Mouse (Mus musculus) MEL (cell line): ENCODE measurements around the gene Slitrk3. TPM values are rescaled to one million over a fixed set of nuclear protein-coding genes. Genes with fewer than 3 reads are reported as not detected.

Experiments used
- DNase-seq: peaks from one replicate; pipeline ENCODE4 v3.0.0; 2011; ENCODE audit warnings: low read depth, low spot score
- H3K27ac ChIP-seq: 2 replicates; pipeline ENCODE4 v1.5.1; 2012; ENCODE audit warnings: low read depth, mild to moderate bottlenecking, control low read depth, low read length, moderate library complexity; ENCODE audit not compliant: control insufficient read depth
- H3K27me3 ChIP-seq, 2 experiments: fragments of 150-350 bp in 1 of 2; sonication (generic) in 1 of 2; 2 replicates each; pipeline ENCODE4 v1.6.1; 2012; ENCODE audit warnings: low read length in 2 of 2, mild to moderate bottlenecking in 2 of 2, improper control_type of control experiment in 1 of 2, moderate library complexity in 1 of 2; ENCODE audit not compliant: insufficient read depth in 2 of 2, control insufficient read depth in 1 of 2
- H3K36me3 ChIP-seq, 2 experiments: 2 replicates each; pipeline ENCODE4 v1.6.1; 2012 to 2014; ENCODE audit warnings: low read length in 2 of 2, improper control_type of control experiment in 1 of 2, inconsistent platforms in 1 of 2, mild to moderate bottlenecking in 1 of 2; ENCODE audit not compliant: insufficient read depth in 2 of 2, control insufficient read depth in 1 of 2
- H3K4me1 ChIP-seq, 2 experiments: fragments of 150-350 bp in 1 of 2; sonication (generic) in 1 of 2; 2 replicates each; pipeline ENCODE4 v1.6.1; 2012; ENCODE audit warnings: low read length in 2 of 2, improper control_type of control experiment in 1 of 2, mild to moderate bottlenecking in 1 of 2; ENCODE audit not compliant: insufficient read depth in 2 of 2, control insufficient read depth in 1 of 2
- H3K4me3 ChIP-seq, 2 experiments: fragments of 150-350 bp in 1 of 2; sonication (generic) in 1 of 2; 2 replicates each; pipeline ENCODE4 v1.5.1; 2012; ENCODE audit warnings: low read depth in 2 of 2, low read length in 2 of 2, mild to moderate bottlenecking in 2 of 2, moderate library complexity in 2 of 2, control low read depth in 1 of 2, improper control_type of control experiment in 1 of 2; ENCODE audit not compliant: control insufficient read depth in 1 of 2, insufficient read depth in 1 of 2
- H3K79me2 ChIP-seq: 2 replicates; pipeline ENCODE4 v1.6.1; 2012; ENCODE audit warnings: mild to moderate bottlenecking, low read length, moderate library complexity; ENCODE audit not compliant: control insufficient read depth, poor library complexity, insufficient read depth
- H3K9ac ChIP-seq: 2 replicates; pipeline ENCODE4 v1.6.1; 2012; ENCODE audit warnings: low read depth, mild to moderate bottlenecking, control low read depth, low read length, moderate library complexity; ENCODE audit not compliant: control insufficient read depth, poor library complexity, severe bottlenecking
- H3K9me3 ChIP-seq: fragments of 150-350 bp; sonication (generic); replicated peaks from 2 replicates; pipeline ENCODE4 v1.6.1; 2012; ENCODE audit warnings: mild to moderate bottlenecking, low read length, improper control_type of control experiment, moderate library complexity; ENCODE audit not compliant: insufficient read depth
- BHLHE40 ChIP-seq: IDR thresholded peaks from 2 replicates; pipeline ENCODE4 v1.6.1; 2012; ENCODE audit warnings: low read depth, mild to moderate bottlenecking, inconsistent platforms, low read length, improper control_type of control experiment, borderline replicate concordance
- CTCF ChIP-seq, 3 experiments: IDR thresholded peaks in 2 of 3; conservative IDR thresholded peaks in 1 of 3; 2 replicates each; pipeline ENCODE4 v1.5.1; 2011 to 2012; ENCODE audit warnings: low read length in 3 of 3, low read depth in 2 of 3, mild to moderate bottlenecking in 2 of 3, improper control_type of control experiment in 1 of 3, inconsistent platforms in 1 of 3, mixed read lengths in 1 of 3, moderate library complexity in 1 of 3; ENCODE audit not compliant: control insufficient read depth in 1 of 3, insufficient read depth in 1 of 3, poor library complexity in 1 of 3, severe bottlenecking in 1 of 3
- E2F4 ChIP-seq: IDR thresholded peaks from 2 replicates; pipeline ENCODE4 v1.6.1; 2011; ENCODE audit warnings: low read depth, low read length, improper control_type of control experiment, borderline replicate concordance
- ELF1 ChIP-seq: IDR thresholded peaks from 2 replicates; pipeline ENCODE4 v1.6.1; 2014; ENCODE audit warnings: low read depth, mild to moderate bottlenecking, inconsistent platforms, low read length, improper control_type of control experiment, moderate library complexity
- ETS1 ChIP-seq: IDR thresholded peaks from 2 replicates; pipeline ENCODE4 v1.6.1; 2012; ENCODE audit warnings: low read depth, mild to moderate bottlenecking, inconsistent platforms, low read length, improper control_type of control experiment, moderate library complexity
- GABPA ChIP-seq: IDR thresholded peaks from 2 replicates; pipeline ENCODE4 v1.6.1; 2012; ENCODE audit warnings: low read depth, mild to moderate bottlenecking, inconsistent platforms, low read length, improper control_type of control experiment, moderate library complexity
- NELFE ChIP-seq: IDR thresholded peaks from 2 replicates; pipeline ENCODE4 v1.6.1; 2011; ENCODE audit warnings: low read depth, low read length, improper control_type of control experiment
- NRF1 ChIP-seq: IDR thresholded peaks from 2 replicates; pipeline ENCODE4 v1.6.1; 2014; ENCODE audit warnings: low read depth, mild to moderate bottlenecking, inconsistent platforms, low read length, improper control_type of control experiment, moderate library complexity; ENCODE audit not compliant: poor library complexity, insufficient read depth, severe bottlenecking
- POLR2AphosphoS2 ChIP-seq: IDR thresholded peaks from 2 replicates; pipeline ENCODE4 v1.6.1; 2011; ENCODE audit warnings: low read length, improper control_type of control experiment
- POLR2AphosphoS5 ChIP-seq: IDR thresholded peaks from 2 replicates; pipeline ENCODE4 v1.6.1; 2012; ENCODE audit warnings: low read depth, borderline replicate concordance, mild to moderate bottlenecking, inconsistent platforms, low read length, moderate library complexity, mixed read lengths
- TCF12 ChIP-seq: IDR thresholded peaks from 2 replicates; pipeline ENCODE4 v1.6.1; 2014; ENCODE audit warnings: low read depth, mild to moderate bottlenecking, inconsistent platforms, low read length, improper control_type of control experiment, moderate library complexity
- USF2 ChIP-seq, 2 experiments: IDR thresholded peaks; 2 replicates each; pipeline ENCODE4 v1.6.1; 2011 to 2012; ENCODE audit warnings: improper control_type of control experiment in 2 of 2, low read length in 2 of 2, borderline replicate concordance in 1 of 2, inconsistent platforms in 1 of 2, low read depth in 1 of 2, mild to moderate bottlenecking in 1 of 2; ENCODE audit not compliant: insufficient read depth in 1 of 2
- ZC3H11A ChIP-seq: IDR thresholded peaks from 2 replicates; pipeline ENCODE4 v1.6.1; 2012; ENCODE audit warnings: low read depth, mild to moderate bottlenecking, inconsistent platforms, low read length, improper control_type of control experiment
- ZNF384 ChIP-seq: IDR thresholded peaks from 2 replicates; pipeline ENCODE4 v1.6.1; 2012; ENCODE audit warnings: low read depth, mild to moderate bottlenecking, inconsistent platforms, low read length, improper control_type of control experiment
- polyA plus RNA-seq, 2 experiments: library from polyadenylated mRNA; stranded (reverse) in 1 of 2; unstranded in 1 of 2; fragments of >175 nt in 1 of 2; fragments of >200 nt in 1 of 2; gene quantifications; 2 replicates each; pipeline versions ENCODE4 v1.2.1 to v1.2.4; 2012; ENCODE audit warnings: low replicate concordance in 2 of 2, low read depth in 1 of 2; ENCODE audit not compliant: insufficient read length in 2 of 2, insufficient read depth in 1 of 2, missing spikeins in 1 of 2
- total RNA-seq: library from RNA; depleted of rRNA; stranded (reverse); fragments of 300-350 nt; gene quantifications from 2 replicates; pipeline ENCODE4 v1.2.3, GENCODE M21; 2012; rRNA removed

Gene Slitrk3
- total and polyA plus RNA-seq, 3 experiments: not detected

DNA sequence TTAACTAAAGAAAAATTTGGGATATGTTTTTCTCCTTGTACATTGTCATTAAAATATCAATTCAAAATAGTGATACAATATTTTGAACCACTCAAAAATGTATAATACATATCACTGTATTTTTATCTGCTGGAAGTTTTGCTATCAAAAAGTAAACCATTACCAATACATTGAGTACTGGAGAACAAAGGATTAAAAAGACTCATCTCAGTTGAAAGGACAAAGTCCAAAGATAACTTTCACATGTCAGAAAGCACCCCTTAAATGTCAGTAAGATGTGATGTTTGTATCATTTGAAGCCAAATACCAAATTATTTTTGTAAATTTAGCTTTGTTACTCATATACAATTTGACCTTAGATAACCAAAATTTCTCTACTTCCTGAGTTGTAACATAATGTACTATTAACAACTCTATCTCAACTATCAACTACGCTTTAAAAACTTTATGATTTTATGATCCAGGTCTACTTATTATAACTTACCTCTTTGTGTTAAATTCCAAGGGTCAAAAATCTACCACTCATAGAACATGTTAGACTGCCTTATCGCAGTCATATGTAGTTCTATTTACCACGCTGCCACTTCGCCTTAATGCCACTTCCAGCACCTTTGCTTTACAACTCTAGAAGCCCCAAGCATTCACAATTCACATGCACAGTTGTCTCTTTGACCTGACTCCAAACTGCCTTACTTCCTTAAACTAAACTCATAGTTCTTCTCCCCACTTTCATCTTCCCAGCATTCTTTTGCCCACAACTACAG, 54.5 kb downstream of the Slitrk3 start:
- no peak overlapping the region for H3K27ac ChIP-seq
- H3K4me3 ChIP-seq: no peak overlapping the region
- no peaks in the 10 kb centered on the region for H3K79me2 ChIP-seq
- no peaks in the 10 kb centered on the region for H3K27me3 ChIP-seq
- H3K9ac ChIP-seq: no peak overlapping the region
- DNase-seq: no peak
- no peaks in the 10 kb centered on the region for H3K9me3 ChIP-seq
- H3K4me1 ChIP-seq: no peaks in the 10 kb centered on the region
- TF ChIP-seq POLR2AphosphoS5: no peak
- no peak for TF ChIP-seq NELFE
- no peak for TF ChIP-seq CTCF (IDR thresholded peaks at IDR 0.05 in 2 of 3, conservative IDR thresholded peaks at IDR 0.05 in 1 of 3; ENCODE audit: control insufficient read depth in 1 of 3, insufficient read depth in 1 of 3, low read depth in 2 of 3, low read length in 3 of 3, poor library complexity in 1 of 3, severe bottlenecking in 1 of 3)
- TF ChIP-seq ELF1: no peak
- no peak for TF ChIP-seq TCF12
- no peak for TF ChIP-seq POLR2AphosphoS2
- TF ChIP-seq, all 39 proteins: peak for 0
- H3K36me3 ChIP-seq: no peaks in the 10 kb centered on the region

GRCm38 (mm10) chr3:72997517-72997916, 60.1 kb downstream of the Slitrk3 start:
- H3K9ac ChIP-seq: no peak overlapping the region
- no peaks in the 10 kb centered on the region for H3K36me3 ChIP-seq
- no peaks in the 10 kb centered on the region for H3K79me2 ChIP-seq
- H3K9me3 ChIP-seq: no peaks in the 10 kb centered on the region
- H3K4me1 ChIP-seq: no peaks in the 10 kb centered on the region
- H3K27ac ChIP-seq: no peak overlapping the region
- DNase-seq: no peak
- TF ChIP-seq GABPA (no peak), E2F4 (no peak), POLR2AphosphoS5 (no peak), ZC3H11A (no peak), NRF1 (no peak), ZNF384 (no peak), ETS1 (no peak), BHLHE40 (no peak), USF2 (IDR thresholded peaks at IDR 0.05; ENCODE audit: borderline replicate concordance in 1 of 2, insufficient read depth in 1 of 2, low read depth in 1 of 2, low read length in 2 of 2) (no peak)
- H3K4me3 ChIP-seq: no peak overlapping the region
- no peaks in the 10 kb centered on the region for H3K27me3 ChIP-seq

Other genes starting within 250 kb of the Slitrk3 start
- not detected in 2 replicates for gene Sis, start 89.9 kb downstream of the Slitrk3 start, total RNA-seq
- not detected for gene Sis, start 89.9 kb downstream of the Slitrk3 start, polyA plus RNA-seq